Mouse (Mus musculus) spleen, embryonic (tissue): ENCODE data around the gene Map3k5.

ENCODE experiments used
- CTCF ChIA-PET: fragments of 350-600 bp; sonication (Branson Sonifier 250); formaldehyde crosslinking; loops from one replicate; lab custom pipeline; 2022; lab: Charles Lee

Gene Map3k5

GRCm38 (mm10) chr10:20178807-20179605, 244.7 kb downstream of the Map3k5 start:
- CTCF ChIA-PET: no interaction called here

DNA sequence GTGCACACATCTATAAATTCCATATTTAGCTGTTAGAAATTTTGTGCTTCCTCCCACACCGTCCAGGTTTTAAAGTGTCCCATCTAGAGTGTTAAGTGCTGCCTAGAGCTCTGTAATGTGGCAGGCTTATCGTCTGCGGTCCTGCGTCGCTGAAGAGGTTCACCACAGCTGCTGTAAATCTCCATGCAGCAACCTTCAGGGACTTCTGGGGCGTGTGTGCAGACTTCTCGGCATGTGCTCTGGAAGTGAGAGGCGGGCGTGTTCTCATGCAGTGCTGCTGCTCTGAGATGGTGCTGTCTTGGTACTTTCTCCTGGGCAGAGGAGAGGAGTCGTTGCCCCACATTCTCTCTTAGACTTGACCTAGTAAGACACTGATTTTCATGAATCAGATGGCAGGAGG, 246.9 kb downstream of the Map3k5 start:
- CTCF ChIA-PET: no interaction called here

GRCm38 (mm10) chr10:20181680-20182399, 247.6 kb downstream of the Map3k5 start:
- CTCF ChIA-PET: no interaction called here

DNA sequence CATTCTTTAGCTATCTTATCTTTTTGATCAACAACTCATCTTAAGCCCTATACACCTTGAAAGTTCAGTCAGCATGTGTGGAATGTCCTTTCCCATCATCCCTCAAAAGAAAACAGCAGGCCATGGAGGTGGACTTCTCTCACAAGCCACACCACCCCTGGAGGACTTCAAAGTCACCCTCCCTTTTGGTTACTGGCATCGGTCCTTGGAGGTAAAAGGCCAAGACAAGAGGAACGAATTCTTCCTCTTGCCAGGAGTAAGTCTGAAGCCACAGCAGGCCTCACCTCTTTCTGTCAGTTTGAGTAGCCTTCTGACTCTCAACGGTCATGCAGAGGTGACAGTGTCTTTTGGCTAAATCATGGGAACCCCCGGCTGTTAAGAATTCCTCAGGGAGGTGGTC, 250.1 kb downstream of the Map3k5 start:
- CTCF ChIA-PET: no interaction called here

GRCm38 (mm10) chr10:20185264-20185663, 251.0 kb downstream of the Map3k5 start:
- CTCF ChIA-PET: no interaction called here

DNA sequence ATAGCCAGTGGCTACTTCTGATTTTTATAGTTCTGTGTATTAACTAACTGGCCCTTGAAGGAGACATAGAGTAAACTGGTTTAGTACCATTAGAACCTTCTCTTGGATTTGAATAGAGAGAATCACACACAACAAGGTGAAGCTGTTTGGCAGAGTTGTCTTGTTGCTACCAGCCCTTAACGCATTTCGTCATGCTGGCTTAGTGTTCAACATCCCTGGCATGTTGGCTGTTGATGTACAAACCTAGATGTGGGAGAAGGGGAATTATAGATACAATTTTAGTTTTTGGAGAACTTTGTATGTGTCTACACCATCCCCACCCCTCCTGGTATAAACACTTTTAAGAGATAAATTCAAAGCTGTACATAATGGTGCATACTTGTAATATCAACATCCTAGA, 251.5 kb downstream of the Map3k5 start:
- CTCF ChIA-PET: no interaction called here

- CTCF ChIA-PET: no interaction called here
These were observed 252.6 kb downstream of the Map3k5 start for GRCm38 (mm10) chr10:20186800-20187273.

DNA sequence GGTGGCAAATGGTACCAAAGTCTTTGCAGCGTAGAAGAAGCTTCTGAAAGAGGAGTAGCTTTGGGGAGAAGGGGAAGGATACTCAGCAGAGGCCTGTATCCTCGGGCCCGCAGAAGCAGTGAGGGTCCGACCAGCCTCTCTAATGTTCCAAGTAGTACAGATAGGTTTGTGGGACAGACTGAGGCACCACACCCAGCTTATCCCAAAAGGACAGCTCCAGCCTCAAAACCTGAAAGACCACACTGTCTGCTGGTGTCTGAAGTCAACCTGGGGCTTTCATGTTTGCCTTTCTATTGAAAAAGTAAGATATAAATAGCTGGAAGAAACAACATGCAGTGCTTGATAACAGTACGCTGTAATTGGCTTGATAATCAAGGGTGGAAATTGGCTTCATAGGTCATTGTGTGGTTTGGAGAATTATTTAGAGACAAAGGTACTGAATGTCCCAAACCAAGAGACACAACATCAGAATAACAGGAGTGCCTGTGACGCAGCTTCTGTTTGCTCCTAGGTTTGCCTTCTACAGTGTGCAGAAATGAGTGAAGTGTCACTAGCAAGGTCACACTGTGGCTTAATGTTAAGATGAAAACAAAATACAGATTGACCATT, 256.0 kb downstream of the Map3k5 start:
- CTCF ChIA-PET: no interaction called here
